Mouse (Mus musculus) lung, postnatal 10 days (tissue): ENCODE measurements around the gene Adgrb3.
"Not testable (repeated sequence)": the region's sequence is repeated elsewhere in the genome, so short reads cannot be mapped to it uniquely, and the experiment has no call there.

ENCODE experiments used
- DNase-seq: peaks from one replicate; pipeline ENCODE4 v3.0.0; 2021

Adgrb3 gene

GRCm38 (mm10) chr1:25504313-25504712 is 325.2 kb downstream of the Adgrb3 start:
- no peak for DNase-seq

- no peak for DNase-seq
Observed at GRCm38 (mm10) chr1:25503524-25503923, 326.0 kb downstream of the Adgrb3 start.

- DNase-seq: no peak
Observed at GRCm38 (mm10) chr1:25495202-25495914, 334.1 kb downstream of the Adgrb3 start.

GRCm38 (mm10) chr1:25491503-25491902 is 338.0 kb downstream of the Adgrb3 start:
- DNase-seq: no peak

GRCm38 (mm10) chr1:25490174-25490573 is 339.3 kb downstream of the Adgrb3 start:
- no peak for DNase-seq

- no peak for DNase-seq
Observed at GRCm38 (mm10) chr1:25475699-25476098, 353.8 kb downstream of the Adgrb3 start.

- DNase-seq: peak; percentile 16
Observed at GRCm38 (mm10) chr1:25474469-25474868, 355.0 kb downstream of the Adgrb3 start.

GRCm38 (mm10) chr1:25471612-25472011 is 357.9 kb downstream of the Adgrb3 start:
- not testable (repeated sequence) for DNase-seq

- no peak for DNase-seq
Observed at GRCm38 (mm10) chr1:25462612-25463011, 366.9 kb downstream of the Adgrb3 start.

- DNase-seq: no peak
Observed at GRCm38 (mm10) chr1:25435506-25435905, 394.0 kb downstream of the Adgrb3 start.

GRCm38 (mm10) chr1:25430219-25430862 is 399.2 kb downstream of the Adgrb3 start:
- no peak for DNase-seq

- no peak for DNase-seq
Observed at GRCm38 (mm10) chr1:25420701-25421100, 408.8 kb downstream of the Adgrb3 start.

GRCm38 (mm10) chr1:25419378-25419777 is 410.1 kb downstream of the Adgrb3 start:
- no peak for DNase-seq

- no peak for DNase-seq
Observed at GRCm38 (mm10) chr1:25415084-25415483, 414.4 kb downstream of the Adgrb3 start.

GRCm38 (mm10) chr1:25364186-25364585 is 465.3 kb downstream of the Adgrb3 start:
- no peak for DNase-seq

GRCm38 (mm10) chr1:25358554-25358953 is 471.0 kb downstream of the Adgrb3 start:
- DNase-seq: no peak

GRCm38 (mm10) chr1:25355486-25355885 is 474.0 kb downstream of the Adgrb3 start:
- no peak for DNase-seq

- no peak for DNase-seq
Observed at GRCm38 (mm10) chr1:25344876-25345275, 484.6 kb downstream of the Adgrb3 start.

GRCm38 (mm10) chr1:25325406-25325805 is 504.1 kb downstream of the Adgrb3 start:
- no peak for DNase-seq

- no peak for DNase-seq
Observed at GRCm38 (mm10) chr1:25317142-25317541, 512.4 kb downstream of the Adgrb3 start.

- DNase-seq: no peak
Observed at GRCm38 (mm10) chr1:25312344-25312743, 517.2 kb downstream of the Adgrb3 start.

GRCm38 (mm10) chr1:25310066-25310465 is 519.4 kb downstream of the Adgrb3 start:
- DNase-seq: no peak

GRCm38 (mm10) chr1:25281471-25281870 is 548.0 kb downstream of the Adgrb3 start:
- DNase-seq: no peak

- DNase-seq: no peak
Observed at GRCm38 (mm10) chr1:25250562-25250961, 578.9 kb downstream of the Adgrb3 start.

GRCm38 (mm10) chr1:25242436-25242835 is 587.1 kb downstream of the Adgrb3 start:
- DNase-seq: no peak
